Mouse (Mus musculus) lung, postnatal 4 days (tissue): Measurements from ENCODE around the gene Usp47.

Experiments used
- DNase-seq, 2 experiments: peaks; one replicate each; pipeline ENCODE4 v3.0.0; 2021

Usp47 gene

GRCm38 (mm10) chr7:112158942-112159341 is 135.6 kb downstream of the Usp47 start, which contains the start of gene Dkk3:
Gene Dkk3 (minus strand): TSS chr7:112159057.
- DNase-seq, result peak; percentile 65 to 80

GRCm38 (mm10) chr7:112159835-112160234 is 136.5 kb downstream of the Usp47 start:
- DNase-seq, result no peak
